Mouse (Mus musculus) splenic B cell, adult 2 months (primary cell): ENCODE measurements at regions not wholly inside any gene's neighbourhood (a gene's known extent, or its start where the extent isn't known, plus 50 kb on each side); places are given as distances from the start of the nearest gene placed in this dataset.

Source experiments
- DNase-seq: peaks from one replicate; pipeline ENCODE4 v3.0.0-alpha.2; 2011; ENCODE audit warnings: low read depth, low spot score
- H3K27me3 ChIP-seq: 2 replicates; pipeline ENCODE4 v1.6.1; 2012; ENCODE audit warnings: mild to moderate bottlenecking, low read length, moderate library complexity, mixed read lengths; ENCODE audit not compliant: control insufficient read depth, poor library complexity, insufficient read depth, severe bottlenecking
- H3K36me3 ChIP-seq: 2 replicates; pipeline ENCODE4 v1.6.1; 2012; ENCODE audit warnings: mild to moderate bottlenecking, low read length, moderate library complexity, mixed read lengths; ENCODE audit not compliant: control insufficient read depth, poor library complexity, insufficient read depth, severe bottlenecking

DNA sequence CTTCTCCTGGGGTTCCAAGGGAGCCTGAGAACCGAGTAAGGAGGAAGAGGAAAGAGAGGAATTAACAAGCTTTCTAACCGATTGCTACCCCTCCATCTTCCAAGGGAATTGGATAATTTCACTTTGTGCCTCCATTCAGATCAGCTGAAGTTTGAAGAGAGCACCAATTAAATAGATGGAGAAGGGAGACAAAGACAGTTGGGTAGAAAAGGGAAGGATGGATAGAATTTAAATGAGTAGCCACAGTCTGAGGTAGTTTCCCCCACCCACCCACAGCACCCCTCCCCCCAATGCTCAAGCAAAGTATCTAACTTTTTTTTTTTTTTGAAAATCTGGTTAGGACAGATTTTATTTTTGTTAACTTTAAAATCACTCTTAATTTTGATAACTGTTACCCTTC is 87.2 kb upstream of the Slc7a11 start:
- DNase-seq, result no peak
- H3K36me3 ChIP-seq, result no peaks in the 10 kb centered on the region

DNA sequence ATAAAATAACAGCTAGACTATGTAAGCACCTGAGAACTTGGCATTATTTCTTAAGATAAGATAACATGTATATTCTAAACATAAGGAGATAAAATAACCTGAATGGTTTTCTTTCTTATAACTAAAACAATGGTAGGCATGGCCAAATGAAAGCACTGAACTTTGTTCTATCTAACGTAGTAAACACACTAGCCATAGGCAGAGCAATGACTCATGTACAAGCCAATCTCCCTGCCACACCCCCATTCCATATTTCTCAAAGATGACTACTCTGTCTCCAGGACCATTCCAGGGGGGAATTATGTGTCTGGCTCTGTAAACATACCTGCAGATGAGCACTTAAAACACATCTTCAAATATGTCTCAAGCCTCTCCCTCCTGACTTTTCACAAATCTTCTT is 80.6 kb upstream of the Slc7a11 start:
- Histone ChIP-seq H3K27me3 (no peaks in the 10 kb centered on the region), H3K36me3 (no peaks in the 10 kb centered on the region)
- DNase-seq, result no peak

More for the DNA sequence above, 87.2 kb upstream of the Slc7a11 start:
- no peaks in the 10 kb centered on the region for H3K27me3 ChIP-seq

- no peak for DNase-seq
- no peaks in the 10 kb centered on the region for H3K36me3 ChIP-seq
- no peaks in the 10 kb centered on the region for H3K27me3 ChIP-seq
Observed at GRCm38 (mm10) chr3:50507211-50507610, 63.8 kb upstream of the Slc7a11 start.
